Mouse (Mus musculus) layer of hippocampus, postnatal 10 days (tissue): ENCODE results near the gene Prmt9. TPM values are rescaled to one million over a fixed set of nuclear protein-coding genes. Genes with fewer than 3 reads are reported as not detected.

Source experiments
- DNase-seq, 2 experiments: peaks; one replicate each; pipeline ENCODE4 v3.0.0; 2021; ENCODE audit warnings: low spot score in 2 of 2
- total RNA-seq, 2 experiments: library from RNA; stranded (reverse); gene quantifications; 2 replicates each; pipeline ENCODE4 v1.2.3; 2021

Prmt9 gene
- total RNA-seq, 2 experiments from 2014 or later, result 28.8 to 29.7 TPM

- DNase-seq, result no peak
These were observed 23.1 kb upstream of the Prmt9 start for GRCm38 (mm10) chr8:77526130-77526529.

- DNase-seq, result no peak
These were observed 14.7 kb upstream of the Prmt9 start for GRCm38 (mm10) chr8:77534358-77534992.

- peak; percentile 56 to 62 for DNase-seq
These were observed 14.1 kb upstream of the Prmt9 start for GRCm38 (mm10) chr8:77535026-77535595.

- DNase-seq, result no peak
These were observed 12.4 kb upstream of the Prmt9 start for GRCm38 (mm10) chr8:77536821-77537220.

GRCm38 (mm10) chr8:77538256-77538655 lies 10.9 kb upstream of the Prmt9 start:
- no peak for DNase-seq

- no peak for DNase-seq
These were observed 5.9 kb upstream of the Prmt9 start for GRCm38 (mm10) chr8:77543152-77543777.

GRCm38 (mm10) chr8:77544428-77544827 lies 4.8 kb upstream of the Prmt9 start:
- DNase-seq, result no peak

GRCm38 (mm10) chr8:77545616-77546015 lies 3.6 kb upstream of the Prmt9 start:
- no peak for DNase-seq

- DNase-seq, result peak; percentile 9 to 28
These were observed 834 bp downstream of the Prmt9 start for GRCm38 (mm10) chr8:77549881-77550580.

GRCm38 (mm10) chr8:77552491-77552890 lies 3.3 kb downstream of the Prmt9 start:
- DNase-seq, result no peak

GRCm38 (mm10) chr8:77561441-77561840 lies 12.2 kb downstream of the Prmt9 start:
- DNase-seq, result no peak

- no peak for DNase-seq
These were observed 25.0 kb downstream of the Prmt9 start for GRCm38 (mm10) chr8:77574229-77574628.

- no peak for DNase-seq
These were observed 28.5 kb downstream of the Prmt9 start for GRCm38 (mm10) chr8:77577674-77578073.

GRCm38 (mm10) chr8:77584174-77584573 lies 35.0 kb downstream of the Prmt9 start:
- no peak for DNase-seq

- DNase-seq, result no peak
These were observed 60.4 kb downstream of the Prmt9 start for GRCm38 (mm10) chr8:77609621-77610020.

GRCm38 (mm10) chr8:77610374-77610969 lies 61.3 kb downstream of the Prmt9 start, which contains the start of gene Tmem184c:
TSS of gene Tmem184c (minus strand) at chr8:77610698.
- DNase-seq, result peak; percentile 98 to 99

- peak; percentile 53 for DNase-seq
These were observed 68.7 kb downstream of the Prmt9 start for GRCm38 (mm10) chr8:77617916-77618315.

GRCm38 (mm10) chr8:77623677-77624209 lies 74.5 kb downstream of the Prmt9 start:
- no peak for DNase-seq

- DNase-seq, result peak; percentile 87 to 92
These were observed 80.8 kb downstream of the Prmt9 start for GRCm38 (mm10) chr8:77629858-77630537.

GRCm38 (mm10) chr8:77630691-77631090 lies 81.5 kb downstream of the Prmt9 start:
- no peak for DNase-seq
